Mouse (Mus musculus) layer of hippocampus, adult 2 months (tissue): ENCODE results near the gene Kcnh1. TPM values are rescaled to one million over a fixed set of nuclear protein-coding genes. Genes with fewer than 3 reads are reported as not detected.

Source experiments
- DNase-seq, 2 experiments: peaks; one replicate each; pipeline ENCODE4 v3.0.0; 2022; ENCODE audit warnings: low spot score in 2 of 2
- H3K27ac ChIP-seq: fragments of 200-600 bp; 2 replicates; pipeline ENCODE4 v1.8.1; 2022
- H3K4me3 ChIP-seq: fragments of 200-600 bp; 2 replicates; pipeline ENCODE4 v1.8.1; 2022; ENCODE audit warnings: mild to moderate bottlenecking
- CTCF ChIP-seq: fragments of 200-600 bp; conservative IDR thresholded peaks from 2 replicates; pipeline ENCODE4 v1.8.1; 2022; ENCODE audit warnings: antibody characterized with exemption, mild to moderate bottlenecking, moderate library complexity
- total RNA-seq, 2 experiments: library from RNA; stranded (reverse); gene quantifications; 2 replicates each; pipeline ENCODE4 v1.2.3; 2021

The Kcnh1 gene
- total RNA-seq, 2 experiments from 2014 or later = 36.8 to 37.2 TPM

DNA sequence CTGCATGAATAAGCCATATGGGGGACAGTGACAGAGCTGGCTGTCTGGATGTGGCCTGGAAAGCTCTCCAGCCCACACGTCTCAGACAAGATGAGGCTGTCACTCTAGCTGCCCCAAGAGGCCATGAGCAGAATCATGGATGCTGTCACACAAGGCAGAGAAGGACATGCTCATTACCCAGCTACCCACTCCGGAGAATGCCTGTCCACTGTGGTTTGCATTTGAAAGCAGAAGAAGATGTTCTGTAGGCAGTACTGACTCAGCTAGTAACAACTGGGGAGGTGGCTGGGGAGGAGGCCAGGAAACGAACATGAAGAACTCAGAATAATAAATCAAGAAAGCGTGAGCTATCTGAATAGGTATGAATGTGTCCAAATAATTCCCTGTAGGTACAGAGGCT is 364.9 kb downstream of the Kcnh1 start:
- H3K4me3 ChIP-seq = no peak overlapping the region
- DNase-seq = peak in 1 of 2 experiments; percentile 13
- peak overlapping the region; percentile 48; the same call in 1 of the 2 replicates for H3K27ac ChIP-seq

DNA sequence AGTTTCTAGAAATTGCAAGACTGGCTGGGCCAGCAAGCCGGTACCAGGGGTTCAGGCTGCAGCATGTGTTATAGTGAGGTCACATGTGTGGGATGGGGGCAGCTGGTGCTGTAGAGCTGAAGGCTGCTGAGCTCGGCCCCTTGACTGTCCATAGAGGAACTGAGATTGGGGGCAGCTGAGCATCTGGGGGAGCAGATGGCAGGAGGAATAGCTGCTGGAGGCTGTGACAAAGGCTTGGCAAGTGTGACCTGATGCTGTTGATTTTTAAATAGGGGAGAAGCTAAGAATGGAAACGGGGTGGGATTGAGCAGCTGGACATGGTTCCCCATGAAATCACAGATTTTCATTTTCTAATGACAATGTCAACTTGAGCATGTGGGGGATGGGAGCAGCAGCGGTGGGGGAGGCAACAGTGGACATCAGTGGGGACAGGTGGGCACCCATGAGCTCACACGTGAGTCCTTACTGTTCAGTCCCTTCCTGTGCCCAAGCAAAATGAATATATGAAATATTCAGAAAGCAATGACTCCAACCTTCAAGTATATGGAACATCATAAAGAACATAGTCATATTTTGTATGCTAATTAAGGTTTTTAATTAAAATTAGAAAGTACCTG is 367.5 kb downstream of the Kcnh1 start:
- TF ChIP-seq CTCF = no peak
- Histone ChIP-seq H3K27ac (peak overlapping the region; percentile 65), H3K4me3 (no peak overlapping the region)
- peak in 1 of 2 experiments; percentile 53 for DNase-seq

More for the DNA sequence above, 364.9 kb downstream of the Kcnh1 start:
- TF ChIP-seq CTCF = no peak

DNA sequence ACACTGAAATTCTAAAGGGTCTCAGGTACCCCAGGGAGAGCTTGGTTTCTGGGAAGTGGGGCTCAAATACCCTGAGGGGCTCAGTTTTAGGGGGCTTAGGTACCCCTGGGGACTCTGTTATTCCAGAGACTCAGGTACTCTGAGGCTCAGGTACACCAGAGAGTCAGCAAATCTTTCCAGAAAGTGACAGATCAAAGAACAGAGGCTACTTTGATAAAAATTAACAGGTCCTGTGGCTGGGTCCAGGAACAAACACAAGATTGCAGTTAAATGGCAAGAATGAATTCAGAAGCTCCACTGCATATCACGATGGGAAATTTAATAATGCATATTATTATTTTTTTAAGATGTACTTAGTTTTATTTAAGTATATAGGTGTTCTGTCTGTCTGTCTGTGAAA is 368.8 kb downstream of the Kcnh1 start:
- DNase-seq = no peak
- no peak overlapping the region for H3K4me3 ChIP-seq
- peak overlapping the region; percentile 65; the same call in 1 of the 2 replicates for H3K27ac ChIP-seq
- TF ChIP-seq CTCF = no peak

Other genes with a start within 250 kb of the Kcnh1 start
- gene Rd3, start 213.4 kb upstream of the Kcnh1 start, total RNA-seq = under 1 TPM; 0.33 to 0.44 TPM
- gene Traf5, start 98.2 kb upstream of the Kcnh1 start, total RNA-seq = 1 to 10 TPM; 2.0 to 2.7 TPM
- gene Rcor3, start 52.7 kb upstream of the Kcnh1 start, total RNA-seq = 10 to 100 TPM; 51.1 to 55.7 TPM